Mouse (Mus musculus) neural tube, embryonic 11.5 days (tissue): ENCODE measurements around the gene Maip1. TPM values are rescaled to one million over a fixed set of nuclear protein-coding genes. Genes with fewer than 3 reads are reported as not detected.

ENCODE experiments used
- ATAC-seq: fragments of 200-750 bp; cut with Nextera tagmentation; 2 replicates; pipeline ENCODE4 v1.8.0; 2017; ENCODE audit warnings: moderate number of reproducible peaks, mild to moderate bottlenecking, moderate TSS enrichment, moderate library complexity; ENCODE audit not compliant: insufficient read depth, low FRiP score, low TSS enrichment
- DNase-seq: peaks from one replicate; pipeline ENCODE4 v3.0.0-alpha.2; 2015; ENCODE audit warnings: low spot score
- H3K27ac ChIP-seq: fragments of 300-500 bp; sonication (generic); 2 replicates; pipeline ENCODE4 v1.5.1; 2014; ENCODE audit warnings: low read depth, mild to moderate bottlenecking, low read length
- H3K27me3 ChIP-seq: fragments of 300-500 bp; sonication (generic); 2 replicates; pipeline ENCODE4 v1.6.1; 2014; ENCODE audit warnings: mild to moderate bottlenecking, low read length, mixed read lengths; ENCODE audit not compliant: control insufficient read depth, insufficient read depth
- H3K36me3 ChIP-seq: fragments of 300-500 bp; sonication (generic); 2 replicates; pipeline ENCODE4 v1.6.1; 2014; ENCODE audit warnings: mild to moderate bottlenecking, low read length, moderate library complexity, mixed read lengths; ENCODE audit not compliant: control insufficient read depth, insufficient read depth
- H3K4me1 ChIP-seq: fragments of 300-500 bp; sonication (generic); 2 replicates; pipeline ENCODE4 v1.6.1; 2014; ENCODE audit warnings: low read length, mixed read lengths; ENCODE audit not compliant: control insufficient read depth, insufficient read depth
- H3K4me2 ChIP-seq: fragments of 300-500 bp; sonication (generic); 2 replicates; pipeline ENCODE4 v1.6.1; 2014; ENCODE audit warnings: low read depth, mild to moderate bottlenecking, moderate library complexity
- H3K4me3 ChIP-seq: fragments of 300-500 bp; sonication (generic); 2 replicates; pipeline ENCODE4 v1.5.1; 2014; ENCODE audit warnings: low read depth, low read length
- H3K9ac ChIP-seq: fragments of 300-500 bp; sonication (generic); 2 replicates; pipeline ENCODE4 v1.6.1; 2014; ENCODE audit warnings: mild to moderate bottlenecking, low read length
- H3K9me3 ChIP-seq: fragments of 300-500 bp; sonication (generic); 2 replicates; pipeline ENCODE4 v1.6.1; 2016; ENCODE audit warnings: low read length; ENCODE audit not compliant: control insufficient read depth
- WGBS: fragments of 180-500 bp; shearing (Covaris S2); extraction: QIAGEN DNeasy Blood & Tissue Kit; methylation state at CpG from one replicate; pipeline ENCODE4 v1.1.7; 2014; 5-methylcytosine and 5-hydroxymethylcytosine counted together
- polyA plus RNA-seq: library from polyadenylated mRNA; unstranded; fragments of >200 nt; fragmentation: Nextera tagmentation; extraction: Ambion mirVana; gene quantifications from 2 replicates; pipeline ENCODE4 v1.2.1, GENCODE M21; 2014

Gene Maip1
- polyA plus RNA-seq, 1 experiment from 2014 or later, result 17.2 TPM

DNA sequence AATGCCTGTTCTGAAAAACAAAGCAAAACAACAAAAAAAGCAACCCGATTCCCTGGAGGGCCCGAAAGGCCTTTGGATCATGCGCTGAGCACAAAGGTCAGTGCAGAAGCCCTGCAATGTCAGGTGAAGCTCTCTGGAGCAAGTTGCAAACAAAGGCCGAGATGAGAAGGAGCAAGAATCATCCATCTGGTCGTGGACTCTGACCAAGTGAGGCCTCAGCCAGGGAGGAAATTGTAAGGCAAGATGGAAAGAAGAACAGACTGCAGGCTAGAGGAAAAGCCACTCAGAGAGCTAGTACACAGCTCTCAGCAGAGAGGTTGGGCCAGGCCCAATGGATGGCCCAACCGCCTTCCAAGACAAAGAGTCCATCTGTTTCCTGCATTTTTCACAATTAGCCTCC, 32.9 kb downstream of the Maip1 start:
- no peak overlapping the region for H3K9ac ChIP-seq
- H3K27me3 ChIP-seq, result no peaks in the 10 kb centered on the region
- no peaks in the 10 kb centered on the region for H3K36me3 ChIP-seq
- ATAC-seq (no peak), DNase-seq (no peak)
- no peaks in the 10 kb centered on the region for H3K9me3 ChIP-seq
- 82% methylated on average over 6 of the region's 6 CpGs for WGBS
- no peak overlapping the region for H3K27ac ChIP-seq
- H3K4me2 ChIP-seq, result no peak overlapping the region
- H3K4me1 ChIP-seq, result no peaks in the 10 kb centered on the region
- no peak overlapping the region for H3K4me3 ChIP-seq

DNA sequence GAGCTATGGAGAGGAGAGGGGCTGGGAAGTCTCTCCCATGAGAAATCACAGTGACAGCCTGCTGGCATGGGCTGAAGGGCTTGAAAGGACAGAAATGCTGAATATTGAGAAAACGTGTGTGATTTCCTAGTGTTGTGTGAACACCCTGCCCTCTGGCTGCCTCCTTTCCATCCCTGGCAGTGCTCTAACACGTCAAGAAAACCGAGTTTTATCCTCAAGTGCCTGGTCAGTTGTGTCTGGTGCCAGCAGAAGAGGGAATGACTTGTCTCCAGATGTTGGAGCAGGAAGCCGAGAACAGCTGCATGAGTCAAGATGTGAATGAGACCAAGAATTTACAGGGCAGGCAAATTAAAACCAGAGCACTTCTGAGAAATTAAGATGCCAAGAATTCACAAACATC, 34.6 kb downstream of the Maip1 start:
- no peaks in the 10 kb centered on the region for H3K9me3 ChIP-seq
- no peak overlapping the region for H3K4me2 ChIP-seq
- H3K36me3 ChIP-seq, result no peaks in the 10 kb centered on the region
- H3K27me3 ChIP-seq, result no peaks in the 10 kb centered on the region
- no peaks in the 10 kb centered on the region for H3K4me1 ChIP-seq
- no peak overlapping the region for H3K27ac ChIP-seq
- H3K4me3 ChIP-seq, result no peak overlapping the region
- 65% methylated on average over 4 of the region's 4 CpGs for WGBS
- ATAC-seq, result no peak
- DNase-seq, result no peak
- H3K9ac ChIP-seq, result no peak overlapping the region

DNA sequence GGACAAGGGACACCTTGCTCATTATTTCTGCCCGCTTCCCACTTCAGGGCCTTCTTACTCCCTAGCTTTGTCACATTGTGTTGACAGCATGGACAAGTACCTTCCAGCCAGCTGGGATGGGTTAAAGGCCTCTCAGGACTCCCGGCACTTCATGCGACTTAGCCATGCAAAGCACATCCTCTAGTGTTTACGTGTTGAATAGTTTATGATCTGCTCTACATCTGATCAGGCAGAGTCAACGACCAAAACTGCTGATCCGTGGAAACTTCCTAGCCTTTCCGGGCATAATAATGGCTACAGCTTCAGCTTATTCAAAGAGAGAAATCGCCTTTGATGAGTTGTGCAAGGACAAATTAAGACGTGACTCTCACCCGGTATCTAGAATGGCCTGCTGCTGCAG, 39.6 kb downstream of the Maip1 start:
- no peak overlapping the region for H3K4me3 ChIP-seq
- no peak overlapping the region for H3K4me2 ChIP-seq
- H3K36me3 ChIP-seq, result no peaks in the 10 kb centered on the region
- no peaks in the 10 kb centered on the region for H3K9me3 ChIP-seq
- H3K9ac ChIP-seq, result no peak overlapping the region
- 76% methylated on average over 10 of the region's 10 CpGs for WGBS
- DNase-seq (no peak), ATAC-seq (no peak)
- no peaks in the 10 kb centered on the region for H3K4me1 ChIP-seq
- no peaks in the 10 kb centered on the region for H3K27me3 ChIP-seq
- H3K27ac ChIP-seq, result no peak overlapping the region

DNA sequence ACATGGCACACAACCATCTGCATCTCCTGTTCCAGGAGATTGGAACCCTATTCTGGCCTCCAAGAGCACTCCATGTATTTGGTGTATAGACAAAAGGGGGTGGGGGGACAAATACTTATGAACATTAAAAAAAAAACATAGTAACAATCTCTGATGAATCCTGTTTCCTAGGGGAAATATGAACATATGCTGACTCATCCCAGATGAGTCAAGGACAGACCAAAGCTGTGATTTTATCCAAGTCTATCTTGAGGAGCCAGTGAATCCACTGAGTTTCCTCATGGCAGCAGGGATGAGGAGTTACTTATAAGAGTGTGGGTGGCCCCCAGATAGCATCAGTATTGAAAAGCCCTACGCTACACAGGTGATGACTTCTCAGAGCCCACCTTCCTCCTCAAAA, 44.1 kb downstream of the Maip1 start:
- 93% methylated on average over 1 of the region's 1 CpGs for WGBS
- Histone ChIP-seq H3K27ac (no peak overlapping the region), H3K4me2 (no peak overlapping the region), H3K4me1 (no peaks in the 10 kb centered on the region), H3K27me3 (no peaks in the 10 kb centered on the region), H3K9ac (no peak overlapping the region), H3K4me3 (no peak overlapping the region), H3K36me3 (no peaks in the 10 kb centered on the region), H3K9me3 (no peaks in the 10 kb centered on the region)
- ATAC-seq (no peak), DNase-seq (no peak)

DNA sequence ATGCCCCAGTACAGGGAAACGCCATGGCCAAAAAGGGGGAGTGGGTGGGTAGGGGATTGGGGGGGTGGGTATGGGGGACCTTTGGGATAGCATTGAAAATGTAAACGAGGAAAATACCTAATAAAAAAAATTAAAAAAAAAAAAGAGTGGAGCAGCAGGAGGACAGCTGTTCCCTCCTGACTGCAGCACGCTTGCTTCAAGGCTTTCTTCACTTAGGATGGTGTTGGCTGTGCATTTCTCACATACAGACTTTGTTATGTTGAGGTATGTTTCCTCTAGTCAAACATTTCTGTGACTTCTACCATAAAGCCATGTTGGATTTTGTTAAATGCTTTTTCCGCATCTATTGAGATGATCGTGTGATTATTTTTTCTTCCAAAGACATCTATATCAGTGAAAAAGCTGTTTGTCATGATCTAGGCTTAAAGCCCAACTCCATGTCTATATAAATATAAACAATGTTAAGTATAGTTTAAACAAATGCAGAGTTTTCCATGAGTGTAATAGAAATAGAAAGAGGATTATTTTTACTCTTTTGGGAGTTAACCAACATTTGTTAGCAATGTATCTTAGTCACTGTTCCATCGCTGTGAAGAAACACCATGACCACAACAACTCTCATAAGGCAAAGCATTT, 54.3 kb downstream of the Maip1 start:
- no peak for ATAC-seq
- H3K9ac ChIP-seq, result no peak overlapping the region

More for the DNA sequence above, 54.3 kb downstream of the Maip1 start:
- H3K9me3 ChIP-seq, result no peaks in the 10 kb centered on the region
- no peak overlapping the region for H3K4me2 ChIP-seq
- no peak overlapping the region for H3K4me3 ChIP-seq
- H3K36me3 ChIP-seq, result no peaks in the 10 kb centered on the region
- no peaks in the 10 kb centered on the region for H3K27me3 ChIP-seq
- H3K27ac ChIP-seq, result no peak overlapping the region
- WGBS, result 87% methylated on average over 6 of the region's 6 CpGs
- no peak for DNase-seq
- no peaks in the 10 kb centered on the region for H3K4me1 ChIP-seq

Other genes with a start within 250 kb of the Maip1 start
- 10.6 and 14.3 TPM in 2 replicates for gene 1700066M21Rik, start 28.7 kb upstream of the Maip1 start, polyA plus RNA-seq
- 20.6 and 24.1 TPM in 2 replicates for gene Tyw5, start 773 bp downstream of the Maip1 start, polyA plus RNA-seq